Mouse (Mus musculus) kidney, adult 18-20 months (tissue): ENCODE data around the gene Pcyox1.
"Not testable (repeated sequence)": the region's sequence is repeated elsewhere in the genome, so short reads cannot be mapped to it uniquely, and the experiment has no call there.

Experiments used
- DNase-seq: peaks from one replicate; pipeline ENCODE4 v3.0.0; 2021

Pcyox1 gene

DNA sequence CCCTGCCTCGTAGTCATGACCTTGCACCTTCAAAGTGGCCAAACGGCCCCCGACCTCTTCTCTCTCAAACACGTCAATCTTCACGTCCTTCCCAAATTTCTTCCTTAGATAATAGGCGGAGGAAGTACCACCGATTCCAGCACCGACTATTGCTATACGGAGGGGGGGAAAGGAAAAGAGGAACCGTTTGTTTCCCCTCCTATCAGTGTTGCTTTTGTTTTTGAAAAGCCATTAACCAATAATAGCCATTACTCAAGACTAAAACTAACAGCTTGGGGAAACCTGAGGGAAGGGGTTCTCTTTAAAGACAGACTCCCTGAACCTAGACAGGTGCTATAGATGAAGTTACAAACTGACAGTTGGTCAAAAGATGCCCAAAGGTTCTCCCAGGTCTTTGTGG lies 985 bp downstream of the Pcyox1 start:
- no peak for DNase-seq

DNA sequence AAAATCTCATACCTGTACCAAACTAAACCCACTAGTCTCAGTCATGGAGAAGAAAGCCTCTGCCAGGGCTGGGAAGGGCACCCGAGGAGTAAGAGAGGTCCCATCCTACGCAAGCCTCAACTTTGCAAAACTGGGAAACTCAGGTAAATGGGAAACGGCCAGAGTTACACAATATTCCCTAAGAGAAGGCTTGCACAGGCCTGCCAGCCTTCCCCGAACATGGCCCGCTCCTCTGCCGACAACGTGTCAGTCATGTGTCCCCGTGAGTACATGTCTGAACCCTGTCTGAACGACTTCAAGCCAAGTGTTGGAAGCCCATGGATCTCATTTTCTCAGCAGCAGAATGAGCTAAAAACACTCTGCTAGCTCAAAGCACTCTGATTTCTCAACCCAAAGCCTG lies 1.9 kb downstream of the Pcyox1 start:
- no peak for DNase-seq

DNA sequence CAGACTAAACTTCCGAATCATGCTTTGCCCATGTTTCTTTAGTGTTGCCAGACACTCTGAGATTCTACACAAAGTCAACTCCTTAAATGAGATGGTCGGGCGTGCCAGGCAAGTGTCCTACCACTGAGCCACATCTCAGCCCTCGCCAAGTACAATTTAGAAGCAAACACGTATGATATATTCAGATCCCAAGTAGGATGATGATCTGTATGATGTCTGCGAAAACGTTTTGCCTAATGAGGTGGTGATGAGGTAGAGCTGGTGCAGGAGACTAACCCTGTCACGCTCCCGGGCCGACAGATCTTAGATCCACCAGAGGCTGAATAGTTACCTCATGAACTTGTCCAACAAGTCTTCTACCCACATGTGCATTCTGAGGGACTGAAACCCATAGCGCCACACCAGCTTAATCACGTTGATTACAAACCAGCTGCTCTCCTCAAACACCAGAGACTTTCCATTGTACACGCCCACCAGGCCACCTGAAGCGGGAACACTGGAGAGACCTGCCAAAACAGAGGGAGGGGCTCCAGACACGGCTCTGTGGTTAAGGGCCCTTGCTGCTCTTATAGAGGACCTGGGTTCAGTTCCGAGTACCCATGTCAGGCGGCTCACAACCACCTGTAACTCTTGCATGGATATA lies 2.8 kb downstream of the Pcyox1 start:
- DNase-seq: no peak

DNA sequence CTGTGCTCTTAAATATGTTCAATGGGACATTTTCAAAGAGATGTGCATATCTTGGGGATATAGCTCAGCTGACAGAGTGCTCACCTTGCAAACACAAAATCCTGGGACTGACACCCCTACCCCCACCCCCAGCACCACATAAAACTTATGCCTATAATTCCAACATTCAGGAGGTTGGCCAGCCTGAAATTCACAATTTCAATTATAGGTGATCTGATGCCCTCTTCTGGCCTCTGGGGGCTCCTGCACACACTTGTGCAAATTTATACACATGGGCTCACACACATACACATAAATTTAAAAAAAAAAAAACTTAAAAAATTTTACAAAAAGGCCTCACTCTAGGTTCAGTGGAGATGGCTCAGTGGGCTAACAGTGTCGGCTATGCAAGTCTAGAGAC lies 3.8 kb downstream of the Pcyox1 start:
- DNase-seq: no peak

DNA sequence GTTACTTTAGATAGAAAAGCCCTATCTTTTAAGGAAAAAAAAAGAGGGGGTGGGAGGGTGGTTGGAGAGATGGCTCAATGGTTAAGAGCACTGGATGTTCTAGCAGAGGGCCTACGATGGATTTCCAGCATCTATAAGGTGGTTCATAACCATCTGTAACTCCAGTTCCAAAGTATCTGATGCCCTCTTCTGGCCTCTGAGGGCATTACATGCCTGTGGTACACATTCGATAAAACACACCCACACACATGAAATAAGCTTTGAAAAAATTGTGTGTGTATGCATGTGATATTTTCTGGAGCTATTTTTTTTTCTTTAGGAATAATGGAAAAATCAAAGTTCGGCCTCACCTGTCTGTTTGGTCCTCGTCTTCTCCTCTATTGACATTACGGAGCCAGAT lies 5.6 kb downstream of the Pcyox1 start:
- DNase-seq: no peak

DNA sequence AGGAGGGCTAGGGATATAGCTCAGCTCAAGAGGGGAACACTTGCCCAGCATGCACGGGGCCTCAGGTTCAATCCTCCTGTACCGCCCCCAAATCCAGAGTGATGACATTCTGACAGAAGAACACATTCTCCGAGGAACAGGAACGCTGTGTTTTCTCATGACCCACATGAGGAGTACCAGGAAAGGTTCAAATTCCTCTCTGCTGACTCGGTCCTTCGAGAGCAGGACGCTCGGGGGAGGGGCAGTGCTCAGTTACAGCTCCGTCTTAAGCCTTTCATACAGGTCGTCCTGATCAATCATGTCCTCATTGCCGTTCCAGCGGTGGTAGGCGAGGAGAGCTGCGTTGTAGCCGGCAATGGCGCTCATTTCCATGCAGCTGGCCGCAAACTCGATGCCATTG lies 8.5 kb downstream of the Pcyox1 start:
- DNase-seq: peak; percentile 45

DNA sequence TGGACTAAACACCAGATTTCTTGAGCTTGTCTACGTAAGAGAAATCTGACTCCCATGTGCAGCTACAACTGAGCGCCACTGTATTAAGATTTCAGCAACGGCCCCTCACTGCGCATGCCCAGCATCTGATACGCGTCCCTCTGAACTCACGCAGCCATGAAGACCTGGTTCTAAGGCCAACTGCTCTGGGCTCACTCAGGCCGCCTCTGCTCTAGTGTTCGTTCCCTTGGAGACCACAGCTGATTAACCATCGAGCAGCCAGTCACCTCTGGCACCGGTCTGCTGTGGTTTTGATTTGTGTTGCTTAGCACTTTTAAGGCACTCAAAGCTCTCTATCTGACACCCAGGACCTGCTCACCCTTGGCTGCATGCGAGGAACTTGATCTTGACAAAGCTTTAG lies 9.6 kb downstream of the Pcyox1 start:
- DNase-seq: peak; percentile 56

DNA sequence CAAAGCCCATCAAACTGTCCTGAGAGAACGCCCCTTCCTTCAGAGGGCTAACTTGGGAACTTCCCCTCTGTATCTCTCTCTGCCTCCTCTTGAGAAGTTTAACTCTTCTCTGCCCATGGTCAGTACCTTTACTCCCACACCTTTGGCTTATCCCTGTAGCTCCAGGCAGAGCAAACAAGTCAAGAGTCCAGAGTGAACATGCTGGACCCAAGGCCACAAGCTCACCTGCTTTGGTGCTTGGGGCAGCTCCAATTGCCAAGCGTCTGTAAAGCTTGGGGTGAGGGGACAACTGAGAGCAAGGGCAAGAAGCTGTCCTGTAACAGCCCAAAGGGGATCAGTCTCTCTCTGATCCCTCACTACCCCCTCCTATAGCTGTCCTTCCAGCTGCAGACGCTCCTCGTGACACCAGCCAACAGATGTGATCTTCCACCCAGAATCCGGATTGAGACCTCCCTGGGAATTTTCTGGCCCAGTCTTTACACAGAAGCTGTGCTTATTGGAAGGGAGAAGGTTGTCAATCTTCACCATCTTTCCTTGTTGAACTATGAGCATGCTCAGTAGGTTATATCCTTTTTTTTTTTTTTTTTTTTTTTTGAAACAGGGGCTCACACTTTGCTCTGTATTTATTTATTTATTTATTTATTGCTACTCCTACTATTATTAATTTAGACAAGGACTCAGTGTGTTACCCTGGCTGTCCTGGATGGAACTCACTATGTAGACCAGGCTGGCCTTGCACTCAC lies 11.4 kb downstream of the Pcyox1 start:
- no peak for DNase-seq

DNA sequence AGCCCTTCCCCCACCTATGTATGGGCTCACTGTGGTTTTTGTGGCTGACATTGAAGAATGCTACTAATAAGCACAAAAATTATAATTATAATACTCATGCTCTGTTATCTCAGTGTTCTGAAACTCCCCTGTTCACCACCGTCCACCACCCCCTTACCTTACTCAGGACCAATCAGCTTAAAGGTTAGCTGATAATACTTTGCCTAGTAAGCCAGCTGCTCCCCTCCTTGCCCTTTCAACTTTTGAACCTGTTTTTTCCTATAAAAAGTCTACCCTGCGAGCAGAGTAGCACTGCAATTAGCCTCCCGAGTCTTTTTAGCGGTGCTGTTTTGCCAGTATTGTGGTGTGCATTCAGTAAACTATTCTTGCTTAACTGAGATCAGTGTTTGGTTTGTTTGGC lies 12.3 kb downstream of the Pcyox1 start:
- DNase-seq: no peak

DNA sequence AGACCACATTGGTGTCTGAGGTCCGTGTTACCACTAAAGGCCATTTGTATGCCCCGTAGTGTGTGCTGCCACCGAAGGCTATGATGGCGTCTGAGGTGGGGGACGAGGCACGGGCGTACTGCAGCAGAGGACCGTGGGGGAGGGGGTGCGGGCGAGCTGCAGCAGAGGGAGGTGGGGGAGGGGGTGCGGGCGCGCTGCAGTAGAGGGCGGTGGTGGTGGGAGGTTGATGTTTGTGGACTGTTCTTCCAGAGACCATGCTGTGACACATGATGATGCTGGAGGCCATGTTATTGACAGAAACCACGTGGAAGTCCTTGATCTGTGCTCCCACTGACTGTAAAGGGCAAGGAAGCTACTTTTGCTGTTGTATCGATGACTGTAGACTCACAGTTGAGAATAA lies 13.6 kb downstream of the Pcyox1 start:
- no peak for DNase-seq

DNA sequence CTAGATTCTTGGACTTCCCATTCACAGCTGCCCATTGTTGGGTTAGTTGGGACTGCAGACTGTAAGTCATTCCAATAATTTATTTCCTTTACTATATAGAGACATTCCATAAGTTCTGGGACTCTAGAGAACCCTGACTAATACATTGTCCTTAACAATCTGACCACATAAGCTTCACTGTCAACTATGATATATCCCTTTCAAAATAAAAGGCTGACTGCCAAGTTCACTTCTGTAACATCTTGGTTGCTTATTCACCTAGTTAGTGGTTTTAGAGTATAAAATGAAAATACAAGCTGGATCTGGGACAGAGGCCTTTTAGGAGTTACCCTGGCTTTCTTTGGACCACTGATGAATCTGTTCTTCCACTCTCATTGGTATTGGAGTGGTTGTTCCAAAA lies 14.4 kb downstream of the Pcyox1 start:
- no peak for DNase-seq

DNA sequence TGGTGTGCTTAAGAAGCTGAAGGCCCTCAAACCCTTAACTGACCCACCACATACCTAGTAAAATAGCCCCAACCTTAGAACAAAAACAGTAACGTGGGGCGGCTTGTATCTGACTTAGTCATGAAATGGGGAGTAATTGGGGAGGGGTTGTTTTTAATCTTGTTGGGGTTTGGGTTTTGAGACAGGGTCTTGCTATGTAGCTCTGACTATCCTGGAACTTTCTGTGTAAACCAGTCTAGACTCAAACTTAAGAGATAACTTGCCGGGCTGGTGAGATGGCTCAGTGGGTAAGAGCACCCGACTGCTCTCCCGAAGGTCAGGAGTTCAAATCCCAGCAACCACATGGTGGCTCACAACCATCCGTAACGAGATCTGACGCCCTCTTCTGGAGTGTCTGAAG lies 16.8 kb downstream of the Pcyox1 start:
- DNase-seq: not testable (repeated sequence)

DNA sequence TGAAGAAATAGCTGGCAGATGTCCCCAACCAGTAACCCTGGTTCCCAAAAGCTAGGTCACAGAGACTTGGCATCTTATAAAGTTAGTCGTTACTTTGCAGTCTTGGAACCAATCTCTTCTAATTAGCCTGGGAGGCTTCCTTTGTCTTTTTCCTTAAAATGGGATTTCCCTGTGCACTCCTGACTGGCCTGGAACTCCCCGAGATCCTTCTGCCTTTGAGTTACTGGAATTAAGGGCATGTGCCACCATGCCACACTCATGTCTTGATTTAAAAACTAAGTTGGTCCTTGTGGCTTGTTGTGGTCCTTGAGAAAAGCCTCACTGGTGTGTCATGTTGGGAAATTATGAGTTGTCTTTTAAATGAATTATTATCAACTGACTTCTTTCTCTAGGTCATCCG lies 18.6 kb downstream of the Pcyox1 start:
- no peak for DNase-seq

DNA sequence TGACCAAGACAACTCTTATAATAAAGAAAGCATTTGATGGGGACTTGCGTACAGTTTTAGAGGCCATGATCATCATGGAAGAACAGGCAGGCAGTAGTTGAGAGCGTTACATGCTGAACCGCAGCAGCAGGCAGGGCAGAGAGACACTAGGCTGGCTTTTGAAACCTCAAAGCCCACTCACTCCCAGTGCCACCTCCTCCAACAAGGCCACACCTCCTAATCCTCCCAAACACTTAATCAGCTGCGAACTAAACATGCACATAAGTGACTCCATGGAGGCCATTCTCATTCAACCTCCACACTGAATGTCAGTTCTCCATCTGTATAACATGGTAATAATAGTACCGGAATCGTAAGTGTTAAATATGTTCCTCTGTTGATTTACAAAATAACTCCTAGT lies 23.4 kb downstream of the Pcyox1 start:
- no peak for DNase-seq

DNA sequence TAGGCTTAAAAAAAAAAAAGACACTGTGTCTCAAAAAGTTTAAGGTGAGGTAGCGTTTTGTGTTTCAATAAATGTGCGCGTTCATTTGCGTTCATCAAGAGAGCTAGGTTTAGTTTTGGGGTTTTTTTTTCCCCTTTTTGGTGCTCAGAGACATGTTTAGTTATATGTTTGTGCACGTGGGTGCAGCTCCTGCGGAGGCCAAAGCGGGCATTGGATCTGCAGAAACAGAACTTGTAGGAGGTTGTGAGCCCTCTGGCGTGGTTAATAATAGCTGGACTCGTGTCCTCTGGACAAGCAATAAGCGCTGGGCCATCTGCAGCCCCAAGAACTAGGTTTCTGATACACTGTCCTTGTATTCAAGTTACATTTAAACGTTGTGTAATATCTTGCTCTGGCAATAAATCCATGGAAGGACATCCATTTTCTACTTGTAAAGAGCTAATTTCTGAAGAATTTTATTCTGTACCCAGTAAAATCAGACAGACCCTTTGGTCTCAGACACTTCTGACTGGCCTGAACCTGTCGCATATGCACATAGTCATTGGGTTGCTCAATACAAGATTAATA lies 24.9 kb downstream of the Pcyox1 start:
- no peak for DNase-seq

DNA sequence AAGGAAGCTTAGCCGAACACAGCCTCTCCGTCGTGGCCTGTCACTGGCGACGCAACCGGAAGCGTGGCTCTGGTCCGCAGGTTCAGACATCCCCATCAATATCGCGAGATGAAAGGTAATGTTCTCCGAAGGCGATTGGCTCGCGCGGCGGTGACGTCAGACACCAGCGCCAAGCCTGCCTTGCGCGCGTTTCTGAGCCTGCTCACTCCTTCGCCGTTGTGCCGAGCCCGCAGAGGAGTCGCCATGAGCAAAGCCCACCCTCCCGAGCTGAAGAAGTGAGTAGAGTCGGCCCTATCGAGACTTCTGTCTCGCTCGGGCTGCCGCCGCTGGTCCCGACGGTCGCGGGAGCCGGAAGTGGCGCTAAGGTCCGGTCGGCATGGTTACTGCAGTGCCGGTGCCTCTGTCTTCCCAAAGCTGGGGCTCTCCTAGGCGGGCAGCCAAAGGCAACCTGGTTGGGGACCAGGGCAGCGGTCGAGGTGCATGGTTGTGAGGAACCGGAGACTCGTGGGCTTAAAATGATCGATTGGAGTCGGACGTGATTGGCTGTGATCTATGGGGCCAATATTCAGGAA lies 25.5 kb downstream of the Pcyox1 start:
- DNase-seq: peak; percentile 96

DNA sequence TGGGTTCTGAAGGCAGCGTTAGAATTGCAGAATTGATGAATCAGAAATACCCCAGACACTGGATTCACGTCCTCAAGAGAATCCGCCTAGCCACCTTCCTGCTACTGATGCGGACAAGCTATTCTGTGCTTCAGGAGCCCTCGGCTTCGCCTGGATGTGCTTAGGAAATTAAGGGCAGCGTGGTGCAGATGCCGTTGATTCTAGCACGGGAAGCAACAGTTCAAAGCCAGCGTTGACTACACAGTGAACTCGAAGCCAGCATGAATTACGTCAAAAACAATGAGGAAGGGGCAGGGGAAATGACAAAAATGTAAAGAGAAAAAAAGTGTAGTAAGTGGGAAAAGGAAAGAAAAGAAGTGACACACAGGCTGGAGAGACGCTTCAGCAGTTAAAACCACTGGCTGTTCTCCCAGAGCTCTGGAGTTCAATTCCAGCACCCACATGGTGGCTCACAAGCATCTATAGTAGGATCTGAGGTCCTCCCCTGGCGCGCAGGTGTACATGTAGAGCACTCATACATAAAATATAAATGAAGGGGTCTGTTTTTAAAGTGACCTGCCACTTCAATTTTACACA lies 26.1 kb downstream of the Pcyox1 start, which contains the start of gene Snrpg:
Gene Snrpg (plus strand): TSS at position 541 of the 576 bp plus-strand sequence.
- no peak for DNase-seq

DNA sequence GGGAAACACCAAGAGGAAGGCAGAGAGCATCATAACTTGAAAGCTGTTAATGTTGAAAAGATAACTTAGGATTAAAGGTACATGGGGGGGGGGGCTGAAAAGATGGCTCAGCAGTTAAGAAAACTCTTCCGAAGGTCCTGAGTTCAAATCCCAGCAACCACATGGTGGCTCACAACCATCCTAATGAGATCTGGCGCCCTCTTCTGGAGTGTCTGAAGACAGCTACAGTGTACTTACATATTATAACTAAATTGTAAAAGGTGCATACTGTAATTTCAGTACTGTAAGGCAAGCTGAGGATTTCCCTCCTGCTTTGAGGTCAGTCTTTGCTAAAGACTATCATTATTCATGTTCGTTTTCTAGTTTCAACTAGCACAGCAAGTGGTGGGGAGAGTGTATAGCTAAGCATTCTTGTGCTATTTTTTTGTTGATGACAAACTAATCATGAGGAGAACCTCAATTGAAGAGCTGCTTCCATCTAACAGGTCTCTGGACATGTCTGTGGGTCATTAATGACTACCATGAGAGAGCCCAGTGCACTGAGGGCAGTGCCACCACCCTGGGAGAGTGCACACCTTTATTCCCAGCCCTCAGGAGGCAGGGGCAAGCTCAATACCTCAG lies 26.8 kb downstream of the Pcyox1 start:
- no peak for DNase-seq

DNA sequence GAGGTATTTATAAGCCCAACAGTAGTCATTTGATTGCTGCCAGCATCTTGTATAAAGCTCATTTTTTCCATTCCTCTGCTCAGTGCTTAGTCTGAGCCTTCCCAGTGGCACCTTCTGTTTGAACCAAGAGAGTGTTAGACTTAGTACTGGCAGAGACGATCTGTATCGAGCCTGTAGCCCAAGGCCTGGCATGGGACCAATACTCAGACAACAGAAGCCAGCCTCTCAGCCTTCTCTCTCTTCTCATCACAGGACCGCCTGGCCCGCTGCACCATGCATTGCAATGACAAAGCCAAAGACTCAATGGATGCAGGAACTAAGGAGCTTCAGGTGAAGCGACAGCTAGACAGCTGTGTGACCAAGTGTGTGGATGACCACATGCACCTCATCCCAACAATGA lies 28.5 kb downstream of the Pcyox1 start:
- no peak for DNase-seq

DNA sequence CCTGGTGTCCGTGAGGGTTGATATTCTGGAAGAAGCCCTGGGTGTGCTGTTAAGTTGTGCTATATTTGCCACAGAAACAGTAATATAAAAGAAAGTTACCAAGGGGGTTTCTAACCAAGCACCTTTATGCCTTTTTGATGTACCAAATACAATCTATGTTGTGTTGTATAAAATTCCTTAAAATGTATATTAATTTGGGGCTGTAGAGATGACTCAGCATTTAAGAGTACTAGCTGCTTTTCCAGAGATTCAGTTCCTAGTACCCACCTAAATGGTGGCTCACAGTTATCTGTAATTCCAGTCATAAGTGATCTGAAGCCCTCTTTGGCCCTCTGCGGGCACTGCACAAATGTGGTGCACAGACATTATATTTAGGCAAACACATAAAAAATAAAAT lies 30.1 kb downstream of the Pcyox1 start:
- DNase-seq: no peak

DNA sequence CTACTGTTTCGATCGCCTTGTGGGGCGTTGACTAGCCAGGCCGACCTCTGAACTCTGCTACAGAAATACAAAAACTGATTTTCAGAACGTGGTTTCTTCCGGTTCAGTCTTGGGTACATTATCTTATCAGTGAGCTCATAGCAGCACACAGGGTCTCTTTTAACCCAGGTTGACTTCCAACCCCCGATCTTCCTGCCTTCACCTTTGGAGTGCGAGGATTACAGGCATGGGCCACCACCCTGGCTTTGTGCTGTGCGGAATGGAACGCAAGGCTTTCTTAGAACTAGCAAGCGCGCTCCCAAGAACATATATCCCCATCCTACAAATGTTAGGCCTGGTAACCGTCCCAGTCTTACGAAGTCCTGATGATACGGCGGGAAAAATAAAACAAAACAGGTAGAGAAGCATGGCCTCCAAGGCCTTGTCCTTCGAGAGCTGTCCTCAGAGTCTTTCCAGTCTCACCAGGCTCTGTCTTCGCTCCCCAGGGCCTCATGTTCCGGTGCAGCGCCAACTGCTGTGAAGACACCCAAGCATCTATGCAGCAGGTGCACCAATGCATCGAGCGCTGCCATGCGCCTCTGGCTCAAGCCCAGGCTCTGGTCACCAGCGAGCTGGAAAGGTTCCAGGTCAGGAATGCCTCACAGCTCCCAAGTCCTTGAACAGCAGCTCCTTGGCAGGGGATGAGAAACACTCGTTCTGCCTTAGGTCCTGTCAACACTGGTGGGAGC lies 30.7 kb downstream of the Pcyox1 start:
- peak; percentile 71 for DNase-seq

DNA sequence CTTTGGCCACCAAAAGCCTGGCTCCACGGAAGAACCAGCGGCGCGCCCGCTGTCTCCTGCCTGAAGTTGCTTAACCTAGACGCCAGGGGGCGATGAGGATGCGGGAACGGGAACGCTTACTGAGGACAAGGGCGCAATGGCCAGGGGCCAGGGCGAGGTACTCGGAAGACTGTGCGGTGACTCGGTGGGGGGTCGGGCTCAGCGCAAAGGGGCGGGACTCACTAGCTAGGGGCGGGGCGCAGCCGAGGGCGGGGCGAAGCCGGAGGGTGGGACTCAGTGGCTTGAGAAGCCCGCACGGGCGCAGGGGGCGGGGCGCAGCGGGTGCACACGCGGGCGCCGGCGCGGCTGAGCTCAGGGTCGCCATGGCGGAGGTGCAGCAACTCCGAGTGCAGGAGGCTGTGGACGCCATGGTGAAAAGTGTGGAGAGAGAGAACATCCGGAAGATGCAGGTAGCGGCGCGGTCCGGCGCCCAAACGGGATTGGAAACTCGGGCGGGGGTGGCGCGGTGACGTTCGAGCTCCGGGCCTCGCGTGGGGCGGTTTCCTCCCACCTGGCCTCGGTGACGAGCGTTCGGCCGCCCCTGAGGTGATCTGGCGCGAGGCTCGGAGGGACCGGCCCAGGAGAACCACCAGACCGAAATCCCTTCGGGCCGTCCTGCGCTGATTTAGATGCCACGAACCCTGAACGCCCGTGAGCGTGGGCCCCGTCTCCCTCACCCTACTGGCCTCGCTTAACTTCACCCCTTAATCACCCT lies 31.4 kb downstream of the Pcyox1 start, which contains the start of gene Fam136a:
Gene Fam136a (plus strand): TSS at position 276 of the 754 bp plus-strand sequence.
- DNase-seq: peak; percentile 94
